8 mouse cellular contexts compared by ENCODE assay signal in the genomic region with DNA sequence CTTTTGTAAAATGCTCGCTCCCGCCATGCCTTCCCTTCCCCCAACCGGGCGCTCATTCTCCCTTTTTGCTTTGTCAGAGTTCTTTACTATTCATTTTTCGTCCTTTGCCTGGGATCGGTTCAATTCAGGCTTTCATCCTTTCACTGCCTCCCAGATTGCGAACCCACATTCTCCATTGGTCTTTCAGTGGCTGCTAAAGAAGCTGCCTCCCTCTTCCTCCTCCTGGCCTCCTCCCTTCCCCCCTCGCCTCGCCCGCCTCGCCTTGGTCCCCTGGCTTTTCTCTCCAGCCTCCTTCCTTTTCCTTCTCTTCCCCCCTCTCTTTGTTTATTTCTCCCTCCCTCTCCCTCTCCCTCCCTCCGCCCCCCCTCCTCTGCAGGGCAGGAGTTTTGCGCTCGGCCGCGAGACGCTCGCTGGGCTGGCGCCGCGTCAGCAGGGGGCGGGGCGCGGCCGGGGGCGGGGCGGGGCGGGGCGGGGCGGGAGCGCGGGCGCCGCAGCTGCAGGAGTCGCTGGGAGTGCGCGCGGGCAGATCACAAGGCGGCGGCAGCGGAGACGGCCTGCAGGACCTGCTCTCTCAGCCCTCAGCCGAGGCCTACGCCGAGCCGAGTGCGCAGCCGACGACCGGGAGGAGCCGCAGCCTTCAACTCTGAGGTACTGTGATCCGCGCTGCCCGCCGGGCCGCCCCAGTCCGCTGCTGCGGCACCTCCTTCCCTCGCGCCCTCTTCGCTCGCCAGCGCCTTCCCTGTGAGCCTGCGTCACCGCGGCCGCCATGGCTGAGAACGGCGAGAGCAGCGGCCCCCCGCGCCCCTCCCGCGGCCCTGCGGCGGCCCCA. TPM values are rescaled to one million over a fixed set of nuclear protein-coding genes. Genes with fewer than 3 reads are reported as not detected.
DNase-seq lines count a peak whose midpoint lies in the region; ATAC-seq and TF ChIP-seq lines count a peak whose summit lies in the region.

A gene (plus strand): TSS at position 540 of the 829 bp plus-strand sequence.

- H3K9ac ChIP-seq in ES-Bruce4 (ENCODE audit: low read depth, poor library complexity, severe bottlenecking) = peak within 1 kb of the TSS; percentile 85
- H3K9ac ChIP-seq in forebrain, embryonic 13.5 days = peak within 1 kb of the TSS; percentile 91
- H3K9ac ChIP-seq in heart, postnatal 0 days (replicated peaks; ENCODE audit: low read depth, low read length) = peak within 1 kb of the TSS; percentile 73
- peak within 1 kb of the TSS; percentile 63 for H3K9ac ChIP-seq in liver, embryonic 15.5 days
- H3K9ac ChIP-seq in neural tube, embryonic 11.5 days (ENCODE audit: low read length) = peak within 1 kb of the TSS; percentile 85
- peak within 1 kb of the TSS; percentile 88 for H3K9ac ChIP-seq in stomach, embryonic 16.5 days (ENCODE audit: low read length)

- no peaks in the 10 kb centered on the region for H3K4me1 ChIP-seq in ES-Bruce4 (ENCODE audit: control insufficient read depth, insufficient read depth, low read length)
- peaks cover 2% of the 10 kb centered on the region; the same call in 1 of the 2 replicates for H3K4me1 ChIP-seq in forebrain, embryonic 13.5 days
- H3K4me1 ChIP-seq in heart, postnatal 0 days (ENCODE audit: control insufficient read depth, insufficient read depth) = peaks cover 7% of the 10 kb centered on the region; the same call in 1 of the 2 replicates
- H3K4me1 ChIP-seq in liver, embryonic 15.5 days (replicated peaks) = peaks cover 16% of the 10 kb centered on the region
- no peaks in the 10 kb centered on the region for H3K4me1 ChIP-seq in neural tube, embryonic 11.5 days (ENCODE audit: control insufficient read depth, insufficient read depth, low read length)
- no peaks in the 10 kb centered on the region for H3K4me1 ChIP-seq in stomach, embryonic 16.5 days (ENCODE audit: control insufficient read depth, insufficient read depth, low read length)

- H3K4me2 ChIP-seq in forebrain, embryonic 13.5 days = peak within 1 kb of the TSS; percentile 73
- H3K4me2 ChIP-seq in heart, postnatal 0 days (ENCODE audit: low read depth, low read length) = peak within 1 kb of the TSS; percentile 73
- peak within 1 kb of the TSS; percentile 79 for H3K4me2 ChIP-seq in liver, embryonic 15.5 days
- H3K4me2 ChIP-seq in neural tube, embryonic 11.5 days (ENCODE audit: low read depth) = peak within 1 kb of the TSS; percentile 69
- peak within 1 kb of the TSS; percentile 73 for H3K4me2 ChIP-seq in stomach, embryonic 16.5 days (ENCODE audit: low read depth, low read length)

- TF ChIP-seq POLR2A in ES-Bruce4 (IDR thresholded peaks at IDR 0.05; ENCODE audit: insufficient read depth, low read length) = peak; percentile 37

- TF ChIP-seq CTCF in ES-Bruce4 (IDR thresholded peaks at IDR 0.05; ENCODE audit: low read depth, low read length) = no peak
- no peak for TF ChIP-seq CTCF in heart, postnatal 0 days (IDR thresholded peaks at IDR 0.05; ENCODE audit: low read depth)

- peak; percentile 78 for DNase-seq in heart, postnatal 0 days (ENCODE audit: low spot score)
- peak; percentile 82 to 88 for DNase-seq in kidney, postnatal 4 days
- peak; percentile 85 for DNase-seq in neural tube, embryonic 11.5 days (ENCODE audit: low spot score)

- no peaks in the 10 kb centered on the region for H3K27me3 ChIP-seq in ES-Bruce4 (ENCODE audit: control insufficient read depth, insufficient read depth, low read length, poor library complexity, severe bottlenecking)
- no peaks in the 10 kb centered on the region for H3K27me3 ChIP-seq in forebrain, embryonic 13.5 days
- no peaks in the 10 kb centered on the region for H3K27me3 ChIP-seq in heart, postnatal 0 days (ENCODE audit: control insufficient read depth, insufficient read depth, low read length)
- no peaks in the 10 kb centered on the region for H3K27me3 ChIP-seq in liver, embryonic 15.5 days
- H3K27me3 ChIP-seq in neural tube, embryonic 11.5 days (ENCODE audit: control insufficient read depth, insufficient read depth, low read length) = no peaks in the 10 kb centered on the region
- no peaks in the 10 kb centered on the region for H3K27me3 ChIP-seq in stomach, embryonic 16.5 days (ENCODE audit: control insufficient read depth, insufficient read depth, low read length)

- peak within 1 kb of the TSS; percentile 92 for H3K27ac ChIP-seq in ES-Bruce4 (ENCODE audit: insufficient read depth, low read length)
- H3K27ac ChIP-seq in forebrain, embryonic 13.5 days = peak within 1 kb of the TSS; percentile 97
- H3K27ac ChIP-seq in heart, postnatal 0 days (ENCODE audit: low read depth) = peak within 1 kb of the TSS; percentile 97
- peak within 1 kb of the TSS; percentile 80 for H3K27ac ChIP-seq in liver, embryonic 15.5 days (replicated peaks)
- peak within 1 kb of the TSS; percentile 91 for H3K27ac ChIP-seq in neural tube, embryonic 11.5 days (ENCODE audit: low read depth, low read length)
- H3K27ac ChIP-seq in stomach, embryonic 16.5 days (ENCODE audit: low read length) = peak within 1 kb of the TSS; percentile 95

- H3K9me3 ChIP-seq in ES-Bruce4 (replicated peaks; ENCODE audit: control insufficient read depth, insufficient read depth, low read length, poor library complexity, severe bottlenecking) = no peaks in the 10 kb centered on the region
- no peaks in the 10 kb centered on the region for H3K9me3 ChIP-seq in forebrain, embryonic 13.5 days (replicated peaks)
- H3K9me3 ChIP-seq in heart, postnatal 0 days (replicated peaks; ENCODE audit: control insufficient read depth, low read length) = no peaks in the 10 kb centered on the region
- no peaks in the 10 kb centered on the region for H3K9me3 ChIP-seq in liver, embryonic 15.5 days (replicated peaks)
- H3K9me3 ChIP-seq in neural tube, embryonic 11.5 days (ENCODE audit: control insufficient read depth, low read length) = no peaks in the 10 kb centered on the region
- 0 out of 2 replicates have a peak, but pooled peaks cover 4% of the 10 kb centered on the region for H3K9me3 ChIP-seq in stomach, embryonic 16.5 days (replicated peaks; ENCODE audit: control insufficient read depth, low read length)

- H3K4me3 ChIP-seq in ES-Bruce4 (ENCODE audit: low read depth, low read length) = peak within 1 kb of the TSS; percentile 94
- peak within 1 kb of the TSS; percentile 70 for H3K4me3 ChIP-seq in forebrain, embryonic 13.5 days
- H3K4me3 ChIP-seq in heart, postnatal 0 days (ENCODE audit: low read depth, low read length) = peak within 1 kb of the TSS; percentile 76
- peak within 1 kb of the TSS; percentile 67 for H3K4me3 ChIP-seq in liver, embryonic 15.5 days (replicated peaks)
- H3K4me3 ChIP-seq in neural tube, embryonic 11.5 days (ENCODE audit: low read depth, low read length) = peak within 1 kb of the TSS; percentile 61
- peak within 1 kb of the TSS; percentile 60 for H3K4me3 ChIP-seq in stomach, embryonic 16.5 days (replicated peaks; ENCODE audit: low read length)

- ATAC-seq in cerebellum, adult (ENCODE audit: insufficient number of reproducible peaks, low FRiP score, low TSS enrichment) = peak; percentile 93
- peak; percentile 93 for ATAC-seq in forebrain, embryonic 13.5 days
- peak; percentile 97 for ATAC-seq in heart, postnatal 0 days (ENCODE audit: insufficient read depth, low read depth)
- ATAC-seq in liver, embryonic 15.5 days (ENCODE audit: insufficient read depth) = peak; percentile 95
- peak; percentile 87 for ATAC-seq in neural tube, embryonic 11.5 days (ENCODE audit: insufficient read depth, low FRiP score, low TSS enrichment)
- peak; percentile 95 for ATAC-seq in stomach, embryonic 16.5 days (ENCODE audit: insufficient read depth, low FRiP score)

- H3K36me3 ChIP-seq in ES-Bruce4 (ENCODE audit: control insufficient read depth, insufficient read depth, low read length, poor library complexity, severe bottlenecking) = no peaks in the 10 kb centered on the region
- H3K36me3 ChIP-seq in forebrain, embryonic 13.5 days (ENCODE audit: poor library complexity, severe bottlenecking) = peaks cover 6% of the 10 kb centered on the region; the same call in 1 of the 2 replicates
- no peaks in the 10 kb centered on the region for H3K36me3 ChIP-seq in heart, postnatal 0 days (replicated peaks; ENCODE audit: control insufficient read depth, insufficient read depth, low read length)
- H3K36me3 ChIP-seq in liver, embryonic 15.5 days (replicated peaks) = no peaks in the 10 kb centered on the region
- no peaks in the 10 kb centered on the region for H3K36me3 ChIP-seq in neural tube, embryonic 11.5 days (ENCODE audit: control insufficient read depth, insufficient read depth, low read length)
- no peaks in the 10 kb centered on the region for H3K36me3 ChIP-seq in stomach, embryonic 16.5 days (ENCODE audit: control insufficient read depth, insufficient read depth, low read length)

- 16% methylated on average over 32 of the region's 76 CpGs for WGBS in forebrain, embryonic 13.5 days
- WGBS in heart, postnatal 0 days = 11% methylated on average over 62 of the region's 76 CpGs
- WGBS in liver, embryonic 15.5 days (ENCODE audit: insufficient replicate concordance) = 17% methylated on average over 68 of the region's 76 CpGs
- WGBS in neural tube, embryonic 11.5 days = 14% methylated on average over 60 of the region's 76 CpGs
- WGBS in stomach, embryonic 16.5 days = 18% methylated on average over 57 of the region's 76 CpGs

- TF ChIP-seq EP300 in ES-Bruce4 (IDR thresholded peaks at IDR 0.05; ENCODE audit: insufficient read depth, low read depth, low read length) = no peak
- no peak for TF ChIP-seq EP300 in heart, postnatal 0 days (IDR thresholded peaks at IDR 0.05; ENCODE audit: low read depth)

RNA-seq across cellular contexts. Expression of the gene that starts here (rescaled TPM):
- polyA plus RNA-seq in ES-Bruce4 (2011; ENCODE audit: insufficient read depth, insufficient read length, low read depth, missing spikeins) = 44.3 and 48.4 TPM in 2 replicates
- 45.3 and 48.5 TPM in 2 replicates for polyA plus RNA-seq in forebrain, embryonic 13.5 days (2015; fragmentation: Nextera tagmentation; extraction: Ambion mirVana)
- total RNA-seq in heart, postnatal 0 days (2014; rRNA removed; ENCODE audit: low replicate concordance) = 15.1 and 17.9 TPM in 2 replicates
- 5.8 and 6.1 TPM in 2 replicates for polyA plus RNA-seq in heart, postnatal 0 days (2015; fragmentation: Nextera tagmentation; extraction: Ambion mirVana)
- 3.1 and 3.6 TPM in 2 replicates for polyA plus RNA-seq in liver, embryonic 15.5 days (2015; fragmentation: Nextera tagmentation; extraction: Ambion mirVana)
- polyA plus RNA-seq in neural tube, embryonic 11.5 days (2014; fragmentation: Nextera tagmentation; extraction: Ambion mirVana) = 52.3 and 53.5 TPM in 2 replicates
- polyA plus RNA-seq in stomach, embryonic 16.5 days (2015; fragmentation: Nextera tagmentation; extraction: Ambion mirVana) = 11.7 and 12.9 TPM in 2 replicates

Comparison
In these comparisons a context has a peak if more than half of its experiments do, and no peak if none do; other contexts are left out.
1. Peak in every context shown above with its lines: DNase-seq, ATAC-seq, H3K4me3 ChIP-seq and H3K27ac ChIP-seq.